Mouse (Mus musculus) CH12.LX (cell line): ENCODE measurements around the gene Ankrd10.

Experiments
- CTCF ChIP-seq, 2 experiments: IDR thresholded peaks in 1 of 2; conservative IDR thresholded peaks in 1 of 2; 2 replicates each; pipeline ENCODE4 v1.5.1; 2011 to 2012; ENCODE audit warnings: low read depth in 2 of 2, low read length in 2 of 2, improper control_type of control experiment in 1 of 2, inconsistent platforms in 1 of 2, mild to moderate bottlenecking in 1 of 2, moderate library complexity in 1 of 2
- EP300 ChIP-seq: IDR thresholded peaks from 2 replicates; pipeline ENCODE4 v1.6.1; 2011; ENCODE audit warnings: low read length, improper control_type of control experiment
- MAFK ChIP-seq: IDR thresholded peaks from 2 replicates; pipeline ENCODE4 v1.6.1; 2011; ENCODE audit warnings: low read length, improper control_type of control experiment; ENCODE audit not compliant: insufficient replicate concordance
- MAX ChIP-seq: IDR thresholded peaks from 2 replicates; pipeline ENCODE4 v1.6.1; 2011; ENCODE audit warnings: low read length, improper control_type of control experiment
- MEF2A ChIP-seq: IDR thresholded peaks from 2 replicates; pipeline ENCODE4 v1.6.1; 2014; ENCODE audit warnings: low read depth, mild to moderate bottlenecking, inconsistent platforms, low read length, improper control_type of control experiment, borderline replicate concordance
- POLR2A ChIP-seq: IDR thresholded peaks from 2 replicates; pipeline ENCODE4 v1.6.1; 2011; ENCODE audit warnings: low read depth, mild to moderate bottlenecking, improper control_type of control experiment, low read length
- RCOR1 ChIP-seq: conservative IDR thresholded peaks from 2 replicates; pipeline ENCODE4 v1.6.1; 2012; ENCODE audit warnings: low read depth, mild to moderate bottlenecking, inconsistent platforms, low read length, improper control_type of control experiment
- USF1 ChIP-seq: IDR thresholded peaks from 2 replicates; pipeline ENCODE4 v1.6.1; 2014; ENCODE audit warnings: low read depth, mild to moderate bottlenecking, inconsistent platforms, low read length, improper control_type of control experiment
- ZNF384 ChIP-seq: IDR thresholded peaks from 2 replicates; pipeline ENCODE4 v1.6.1; 2012; ENCODE audit warnings: low read depth, low read length, improper control_type of control experiment, inconsistent platforms

DNA sequence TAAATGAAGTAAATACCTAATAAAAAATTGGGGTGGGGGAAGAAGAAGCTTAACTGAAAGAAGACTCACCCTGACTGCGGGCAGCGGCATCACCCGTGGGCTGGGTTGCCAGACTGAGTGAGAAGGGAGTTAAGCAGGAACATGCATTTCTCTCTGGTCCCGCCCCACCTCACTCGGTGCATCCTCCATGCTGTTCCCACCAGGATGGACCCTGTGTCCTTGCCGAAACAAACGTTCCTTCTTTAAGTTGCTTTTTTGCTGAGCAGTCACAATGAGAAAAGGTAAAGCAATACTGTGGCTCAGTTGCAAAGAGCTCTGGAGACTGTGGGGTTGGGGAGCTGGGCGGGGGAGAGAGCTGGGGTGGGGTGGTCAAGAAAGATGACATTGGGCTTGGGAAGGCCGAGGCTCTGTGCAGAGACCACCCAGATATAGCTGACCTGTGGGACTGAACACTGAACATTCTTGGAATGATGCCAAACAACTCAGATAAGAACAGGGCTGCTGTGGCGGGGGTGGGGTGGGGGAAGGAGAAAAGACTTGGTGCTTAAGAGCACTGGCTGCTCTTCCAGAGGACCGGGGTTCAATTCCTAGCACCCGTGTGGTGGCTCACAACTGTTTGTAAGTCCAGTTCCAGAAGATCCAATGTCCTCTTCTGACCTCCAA is 42.2 kb downstream of the Ankrd10 start:
- TF ChIP-seq POLR2A (no peak), CTCF (conservative IDR thresholded peaks at IDR 0.05 in 1 of 2, IDR thresholded peaks at IDR 0.05 in 1 of 2; ENCODE audit: low read depth in 2 of 2, low read length in 2 of 2) (no peak), ZNF384 (no peak), EP300 (no peak), MAX (no peak), MAFK (no peak), RCOR1 (no peak), MEF2A (no peak), USF1 (no peak)
